Mouse (Mus musculus) liver, adult 2 months (tissue): ENCODE results near the gene Skor1. TPM values are rescaled to one million over a fixed set of nuclear protein-coding genes. Genes with fewer than 3 reads are reported as not detected.

Experiments
- DNase-seq: peaks from one replicate; pipeline ENCODE4 v3.0.0-alpha.2; 2011; ENCODE audit warnings: low read depth, low spot score; ENCODE audit errors: extremely low read depth
- H3K27ac ChIP-seq: fragments of 200-500 bp; replicated peaks from 2 replicates; pipeline ENCODE4 v1.5.1; 2012; ENCODE audit warnings: low read depth, mild to moderate bottlenecking, control low read depth, inconsistent platforms, low read length; ENCODE audit not compliant: insufficient read depth
- H3K27me3 ChIP-seq: fragments of 200-500 bp; 2 replicates; pipeline ENCODE4 v1.6.1; 2012; ENCODE audit warnings: mild to moderate bottlenecking, moderate library complexity, low read length, inconsistent platforms; ENCODE audit not compliant: control insufficient read depth, insufficient read depth
- H3K36me3 ChIP-seq: fragments of 200-500 bp; 2 replicates; pipeline ENCODE4 v1.6.1; 2012; ENCODE audit warnings: low read length, inconsistent platforms; ENCODE audit not compliant: control insufficient read depth, insufficient read depth
- H3K4me1 ChIP-seq: fragments of 200-500 bp; 2 replicates; pipeline ENCODE4 v1.6.1; 2011; ENCODE audit warnings: low read length; ENCODE audit not compliant: control insufficient read depth, insufficient read depth
- H3K4me3 ChIP-seq: fragments of 200-500 bp; 2 replicates; pipeline ENCODE4 v1.5.1; 2011; ENCODE audit warnings: low read depth, mild to moderate bottlenecking, control low read depth, low read length, moderate library complexity; ENCODE audit not compliant: insufficient read depth
- H3K79me2 ChIP-seq: fragments of 200-500 bp; 2 replicates; pipeline ENCODE4 v1.6.1; 2012; ENCODE audit warnings: inconsistent platforms, mild to moderate bottlenecking, low read length, moderate library complexity; ENCODE audit not compliant: control insufficient read depth, insufficient read depth
- H3K9ac ChIP-seq: fragments of 200-500 bp; 2 replicates; pipeline ENCODE4 v1.6.1; 2012; ENCODE audit warnings: low read depth, mild to moderate bottlenecking, control low read depth, inconsistent platforms, low read length
- CTCF ChIP-seq: fragments of 200-500 bp; IDR thresholded peaks from 2 replicates; pipeline ENCODE4 v1.5.1; 2011; ENCODE audit warnings: low read depth, low read length, control low read depth
- POLR2A ChIP-seq: fragments of 200-500 bp; IDR thresholded peaks from 2 replicates; pipeline ENCODE4 v1.6.1; 2011; ENCODE audit warnings: low read length, control low read depth; ENCODE audit not compliant: insufficient read depth; ENCODE audit errors: extremely low read depth
- whole genome bisulfite sequencing: fragments of 180-500 bp; shearing (Covaris S2); methylation state at CpG from one replicate; pipeline ENCODE4 v1.1.7; 2018; 5-methylcytosine and 5-hydroxymethylcytosine counted together
- polyA plus RNA-seq: library from polyadenylated mRNA; depleted of rRNA; stranded (reverse); fragments of >200 nt; gene quantifications from 2 replicates; pipeline ENCODE4 v1.2.3, GENCODE M21; 2012
- total RNA-seq: library from RNA; depleted of rRNA; stranded (reverse); fragments of >200 nt; gene quantifications from 2 replicates; pipeline ENCODE4 v1.2.3, GENCODE M21; 2014

Gene Skor1
- total and polyA plus RNA-seq, 2 experiments, result not detected

- H3K9ac ChIP-seq, result no peak overlapping the region
- TF ChIP-seq CTCF, result no peak
- TF ChIP-seq POLR2A, result no peak
- H3K4me3 ChIP-seq, result no peak overlapping the region
- DNase-seq, result no peak
- WGBS, result 37% methylated on average over 7 of the region's 7 CpGs
- H3K36me3 ChIP-seq, result 0 out of 2 replicates have a peak, but pooled peaks cover 3% of the 10 kb centered on the region
- no peaks in the 10 kb centered on the region for H3K27me3 ChIP-seq
- H3K79me2 ChIP-seq, result no peaks in the 10 kb centered on the region
- peaks cover 32% of the 10 kb centered on the region for H3K4me1 ChIP-seq
- peak overlapping the region; percentile 22; the same call in 1 of the 2 replicates for H3K27ac ChIP-seq
Observed at GRCm38 (mm10) chr9:63187310-63187709, 38.5 kb upstream of the Skor1 start.

GRCm38 (mm10) chr9:63185249-63185648 lies 36.5 kb upstream of the Skor1 start:
- no peaks in the 10 kb centered on the region for H3K36me3 ChIP-seq
- TF ChIP-seq CTCF (no peak), POLR2A (no peak)
- H3K9ac ChIP-seq, result no peak overlapping the region
- H3K27me3 ChIP-seq, result no peaks in the 10 kb centered on the region
- DNase-seq, result peak; percentile 93
- no peaks in the 10 kb centered on the region for H3K79me2 ChIP-seq
- H3K4me1 ChIP-seq, result peaks cover 32% of the 10 kb centered on the region
- no peak overlapping the region for H3K4me3 ChIP-seq
- 22% methylated on average over 7 of the region's 7 CpGs for WGBS
- peak overlapping the region; percentile 93 for H3K27ac ChIP-seq

GRCm38 (mm10) chr9:63183864-63184263 lies 35.1 kb upstream of the Skor1 start:
- no peaks in the 10 kb centered on the region for H3K79me2 ChIP-seq
- TF ChIP-seq POLR2A (no peak), CTCF (no peak)
- H3K4me3 ChIP-seq, result no peak overlapping the region
- peak; percentile 84 for DNase-seq
- peak overlapping the region; percentile 93 for H3K27ac ChIP-seq
- peaks cover 32% of the 10 kb centered on the region for H3K4me1 ChIP-seq
- 20% methylated on average over 7 of the region's 7 CpGs for WGBS
- no peaks in the 10 kb centered on the region for H3K27me3 ChIP-seq
- H3K36me3 ChIP-seq, result no peaks in the 10 kb centered on the region
- no peak overlapping the region; the same call in 1 of the 2 replicates for H3K9ac ChIP-seq

- no peaks in the 10 kb centered on the region for H3K36me3 ChIP-seq
- no peak for TF ChIP-seq CTCF
- TF ChIP-seq POLR2A, result no peak
- H3K79me2 ChIP-seq, result no peaks in the 10 kb centered on the region
- H3K4me3 ChIP-seq, result no peak overlapping the region
- 89% methylated on average over 14 of the region's 14 CpGs for WGBS
- no peak overlapping the region for H3K9ac ChIP-seq
- H3K4me1 ChIP-seq, result peaks cover 21% of the 10 kb centered on the region
- no peak overlapping the region for H3K27ac ChIP-seq
- H3K27me3 ChIP-seq, result no peaks in the 10 kb centered on the region
- DNase-seq, result no peak
Observed at GRCm38 (mm10) chr9:63182306-63182960, 33.7 kb upstream of the Skor1 start.

- Histone ChIP-seq H3K36me3 (no peaks in the 10 kb centered on the region), H3K27ac (no peak overlapping the region), H3K27me3 (no peaks in the 10 kb centered on the region), H3K4me1 (peaks cover 17% of the 10 kb centered on the region), H3K79me2 (no peaks in the 10 kb centered on the region), H3K9ac (no peak overlapping the region), H3K4me3 (no peak overlapping the region)
- DNase-seq, result no peak
- WGBS, result 92% methylated on average over 11 of the region's 11 CpGs
- TF ChIP-seq POLR2A (no peak), CTCF (no peak)
Observed at GRCm38 (mm10) chr9:63181337-63182178, 32.8 kb upstream of the Skor1 start.

GRCm38 (mm10) chr9:63178296-63178695 lies 29.5 kb upstream of the Skor1 start:
- H3K79me2 ChIP-seq, result no peaks in the 10 kb centered on the region
- DNase-seq, result no peak
- no peaks in the 10 kb centered on the region for H3K4me1 ChIP-seq
- TF ChIP-seq CTCF, result no peak
- TF ChIP-seq POLR2A, result no peak
- no peak overlapping the region for H3K9ac ChIP-seq
- WGBS, result 89% methylated on average over 8 of the region's 8 CpGs
- H3K27ac ChIP-seq, result no peak overlapping the region
- no peaks in the 10 kb centered on the region for H3K27me3 ChIP-seq
- H3K36me3 ChIP-seq, result no peaks in the 10 kb centered on the region
- no peak overlapping the region for H3K4me3 ChIP-seq
